Mouse (Mus musculus) liver, adult 2 months (tissue): Measurements from ENCODE around the gene Zfp607b.

Experiments
- CTCF ChIP-seq: fragments of 200-500 bp; IDR thresholded peaks from 2 replicates; pipeline ENCODE4 v1.5.1; 2011; ENCODE audit warnings: low read depth, low read length, control low read depth
- POLR2A ChIP-seq: fragments of 200-500 bp; IDR thresholded peaks from 2 replicates; pipeline ENCODE4 v1.6.1; 2011; ENCODE audit warnings: low read length, control low read depth; ENCODE audit not compliant: insufficient read depth; ENCODE audit errors: extremely low read depth

GRCm38 (mm10) chr7:27655545-27655944 lies 33.6 kb upstream of the Zfp607b start:
- no peak for TF ChIP-seq POLR2A
- TF ChIP-seq CTCF: no peak
